Mouse (Mus musculus) stomach, postnatal 0 days (tissue): ENCODE measurements around the gene Ache.

Source experiments
- CTCF ChIP-seq: IDR thresholded peaks from 2 replicates; pipeline ENCODE4 v1.5.1; 2016; ENCODE audit warnings: antibody characterized with exemption, low read depth, mild to moderate bottlenecking, moderate library complexity
- EP300 ChIP-seq: optimal IDR thresholded peaks from 2 replicates; pipeline ENCODE3; 2016; ENCODE audit warnings: antibody characterized with exemption

- TF ChIP-seq EP300 (no peak), CTCF (no peak)
Measured at GRCm38 (mm10) chr5:137338663-137339289, 51.5 kb downstream of the Ache start.
